ENCODE assay signal across 8 mouse cellular contexts in the genomic region with DNA sequence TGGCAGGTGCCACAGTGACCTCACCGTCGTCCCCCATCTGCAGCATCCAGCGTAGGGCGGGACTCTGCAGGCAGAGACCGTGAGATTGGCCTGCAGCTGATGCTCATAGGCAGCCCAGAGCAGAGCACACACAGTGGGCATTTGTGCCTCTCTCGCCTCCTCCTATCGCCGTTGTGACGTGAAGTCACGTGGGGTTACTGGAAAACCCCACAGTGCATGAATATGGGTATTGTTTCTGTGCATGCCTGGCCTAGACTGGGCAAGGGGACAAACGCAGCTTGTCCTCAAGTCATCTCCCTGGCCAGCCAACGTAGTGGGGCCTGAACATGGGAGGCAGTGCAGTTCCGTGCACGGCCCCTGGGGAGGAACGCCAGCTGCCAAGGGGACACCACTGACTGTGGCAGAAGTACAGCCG. TPM values are rescaled to one million over a fixed set of nuclear protein-coding genes. Genes with fewer than 3 reads are reported as not detected.
DNase-seq lines count a peak whose midpoint lies in the region; ATAC-seq lines count a peak whose summit lies in the region.

No protein-coding gene starts in this region.

- H3K9ac ChIP-seq in heart, embryonic 13.5 days: no peak overlapping the region
- H3K9ac ChIP-seq in neural tube, embryonic 13.5 days: 0 out of 2 replicates have a peak overlapping the region, but pooled peaks have one; percentile 2

- no peaks in the 10 kb centered on the region for H3K27me3 ChIP-seq in heart, embryonic 13.5 days (replicated peaks)
- H3K27me3 ChIP-seq in neural tube, embryonic 13.5 days: no peaks in the 10 kb centered on the region

- H3K27ac ChIP-seq in heart, embryonic 13.5 days (replicated peaks): peak overlapping the region; percentile 71
- peak overlapping the region; percentile 77 for H3K27ac ChIP-seq in neural tube, embryonic 13.5 days (replicated peaks)

- no peak overlapping the region for H3K4me2 ChIP-seq in heart, embryonic 13.5 days
- H3K4me2 ChIP-seq in neural tube, embryonic 13.5 days: no peak overlapping the region

- 74% methylated on average over 16 of the region's 16 CpGs for WGBS in heart, embryonic 13.5 days
- 51% methylated on average over 16 of the region's 16 CpGs for WGBS in neural tube, embryonic 13.5 days

- H3K36me3 ChIP-seq in heart, embryonic 13.5 days: peaks cover 12% of the 10 kb centered on the region
- no peaks in the 10 kb centered on the region for H3K36me3 ChIP-seq in neural tube, embryonic 13.5 days

- peaks cover 49% of the 10 kb centered on the region for H3K4me1 ChIP-seq in heart, embryonic 13.5 days
- H3K4me1 ChIP-seq in neural tube, embryonic 13.5 days (replicated peaks): peaks cover 21% of the 10 kb centered on the region

- DNase-seq in lung, postnatal 10 days: peak; percentile 48
- DNase-seq in lung, postnatal 14 days: no peak
- peak; percentile 52 to 75 for DNase-seq in cerebellum, postnatal 4 days (ENCODE audit: low spot score in 2 of 2)
- DNase-seq in left cerebral cortex, adult 11 months (ENCODE audit: low spot score): peak; percentile 68
- DNase-seq in testis, postnatal 10 days (ENCODE audit: low spot score): peak; percentile 74
- no peak for DNase-seq in ovary, postnatal 10 days (ENCODE audit: low spot score)

- H3K9me3 ChIP-seq in heart, embryonic 13.5 days: no peaks in the 10 kb centered on the region
- H3K9me3 ChIP-seq in neural tube, embryonic 13.5 days: no peaks in the 10 kb centered on the region

- no peak for ATAC-seq in heart, embryonic 13.5 days (ENCODE audit: extremely low read depth, insufficient number of reproducible peaks, low FRiP score, low TSS enrichment)
- ATAC-seq in neural tube, embryonic 13.5 days (ENCODE audit: low read depth): peak; percentile 90

- no peak overlapping the region for H3K4me3 ChIP-seq in heart, embryonic 13.5 days
- no peak overlapping the region for H3K4me3 ChIP-seq in neural tube, embryonic 13.5 days

RNA-seq across cellular contexts. Expression of gene Cd9, which starts 27.3 kb away (rescaled TPM):
- 79.6 and 84.5 TPM in 2 replicates for polyA plus RNA-seq in heart, embryonic 13.5 days (2015; fragmentation: Nextera tagmentation; extraction: Ambion mirVana)
- 66.9 and 74.0 TPM in 2 replicates for polyA plus RNA-seq in neural tube, embryonic 13.5 days (2015; fragmentation: Nextera tagmentation; extraction: Ambion mirVana)

Comparison
In these comparisons a context has a peak if more than half of its experiments do, and no peak if none do; other contexts are left out.
1. DNase-seq: peak in lung, postnatal 10 days (single experiment), cerebellum, postnatal 4 days (2 of 2), left cerebral cortex, adult 11 months (single experiment) and testis, postnatal 10 days (single experiment); none in lung, postnatal 14 days (single experiment) and ovary, postnatal 10 days (single experiment).